Mouse (Mus musculus): ENCODE results near the gene Spaca4.

Spaca4 gene

DNA sequence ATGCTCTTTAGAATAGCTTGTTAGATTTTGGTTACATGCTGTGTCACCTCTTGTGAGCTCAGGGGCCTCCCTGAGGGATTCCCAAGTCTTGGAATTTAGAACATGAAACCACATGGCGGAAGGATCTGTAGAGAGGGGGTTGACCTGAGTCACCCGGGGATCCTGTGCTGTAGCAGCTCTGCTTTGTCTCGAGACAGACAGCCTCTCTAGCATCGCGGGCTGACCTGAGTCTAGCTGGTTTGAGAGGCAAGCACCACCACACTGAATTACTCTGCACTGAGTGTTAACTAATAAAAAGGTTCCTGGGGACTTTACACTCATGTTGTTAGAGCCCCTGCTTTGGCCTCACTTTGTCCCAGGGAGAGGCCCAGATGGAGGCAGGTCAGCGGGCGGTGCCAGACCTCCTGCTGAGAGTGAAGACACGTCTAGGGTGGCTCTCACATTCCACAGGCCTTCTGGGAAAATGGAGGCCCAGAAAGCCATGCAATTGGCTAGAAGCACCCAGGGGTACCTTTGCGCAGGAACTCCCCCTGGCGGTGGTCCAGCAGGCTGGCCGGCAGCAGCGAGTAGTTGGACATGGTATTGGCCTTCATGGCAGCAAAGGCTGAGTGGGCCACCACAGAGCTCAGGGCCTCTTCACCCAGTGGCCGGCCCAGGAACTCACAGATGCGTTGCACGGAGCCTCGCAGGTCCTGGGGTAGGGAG is 5.3 kb upstream of the Spaca4 start:
- intact Hi-C loops (cut with DNase I) = no loop called here

DNA sequence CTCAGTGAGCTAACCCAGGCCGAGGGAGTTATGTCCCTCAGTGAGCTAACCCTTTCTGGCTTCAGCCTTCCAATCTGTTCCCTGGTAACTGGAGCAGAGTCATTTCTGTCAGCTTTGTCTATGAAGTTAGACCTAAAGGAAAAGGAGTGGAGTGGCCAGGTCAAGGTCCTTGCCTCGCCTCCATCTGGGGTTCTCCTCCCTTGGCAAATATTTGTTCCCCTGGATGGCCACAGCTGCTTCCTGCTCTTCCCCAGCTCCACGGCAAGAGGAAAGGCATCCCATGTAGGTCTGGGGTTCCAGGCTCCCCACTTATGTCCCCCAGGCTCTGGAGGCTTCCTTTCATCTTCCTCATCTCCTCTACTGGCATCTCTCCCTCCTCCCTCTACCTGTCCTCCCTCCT is 2.0 kb upstream of the Spaca4 start:
- intact Hi-C loops (cut with DNase I) = no loop called here

DNA sequence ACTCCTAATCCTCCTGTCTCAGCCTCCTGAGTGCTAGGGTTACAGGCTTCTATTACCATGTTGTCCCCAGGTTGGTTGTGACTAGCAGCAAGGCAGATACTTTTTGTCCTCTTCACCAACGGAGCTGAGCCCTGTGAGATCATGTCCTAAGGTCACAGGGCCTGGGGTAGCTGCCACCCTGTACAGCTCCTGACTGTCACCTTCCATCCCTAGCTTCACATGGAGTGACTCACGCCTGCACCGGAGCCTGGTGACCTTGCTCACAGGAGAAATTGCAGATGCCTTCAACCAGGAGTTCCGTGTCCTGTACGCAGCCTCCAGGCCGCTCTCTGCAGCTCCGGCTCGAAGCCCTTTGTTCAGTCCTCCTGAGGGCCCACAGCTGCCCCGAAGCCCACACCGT is 806 bp upstream of the Spaca4 start:
- intact Hi-C loops (cut with DNase I) = no loop called here

DNA sequence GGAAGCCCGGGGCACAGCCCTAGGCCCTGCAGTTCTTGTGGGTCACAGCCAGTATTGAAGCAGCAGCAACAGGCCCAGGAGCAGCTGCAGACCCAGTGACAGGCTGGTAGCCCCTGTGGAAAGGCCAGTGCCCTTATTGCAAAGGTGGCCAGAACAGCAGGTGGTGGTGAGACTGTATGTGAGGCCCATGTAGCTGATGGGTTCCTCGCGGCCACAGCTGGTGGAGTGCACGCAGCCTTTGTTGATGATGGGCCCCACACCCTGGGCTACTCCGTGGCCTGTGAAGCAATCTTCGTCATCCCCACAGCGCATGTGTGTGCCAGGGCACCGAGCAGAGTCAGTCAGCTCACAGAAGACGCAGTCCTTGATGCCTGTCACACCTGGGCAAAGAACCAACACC is 462 bp downstream of the Spaca4 start:
- intact Hi-C loops (cut with DNase I) = no loop called here

DNA sequence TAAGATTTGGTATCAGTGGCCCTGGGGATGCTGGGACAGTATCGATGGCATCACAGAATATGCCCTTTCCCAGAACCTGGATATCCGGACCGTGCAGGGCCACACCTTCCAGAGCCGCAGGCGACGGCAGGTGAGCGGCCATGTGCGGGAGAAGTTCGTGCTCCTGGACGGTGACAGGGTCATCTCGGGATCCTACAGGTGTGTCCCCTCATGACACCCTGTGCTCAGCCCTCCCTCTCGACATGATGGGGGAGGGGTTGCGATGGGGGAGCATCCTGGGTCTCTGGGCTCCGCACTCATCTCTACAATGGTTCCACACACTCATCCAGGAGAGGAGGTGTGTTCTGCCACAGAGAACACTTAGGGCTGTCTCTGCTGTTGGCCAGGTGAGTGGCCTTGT is 1.8 kb downstream of the Spaca4 start:
- intact Hi-C loops (cut with DNase I) = no loop called here

DNA sequence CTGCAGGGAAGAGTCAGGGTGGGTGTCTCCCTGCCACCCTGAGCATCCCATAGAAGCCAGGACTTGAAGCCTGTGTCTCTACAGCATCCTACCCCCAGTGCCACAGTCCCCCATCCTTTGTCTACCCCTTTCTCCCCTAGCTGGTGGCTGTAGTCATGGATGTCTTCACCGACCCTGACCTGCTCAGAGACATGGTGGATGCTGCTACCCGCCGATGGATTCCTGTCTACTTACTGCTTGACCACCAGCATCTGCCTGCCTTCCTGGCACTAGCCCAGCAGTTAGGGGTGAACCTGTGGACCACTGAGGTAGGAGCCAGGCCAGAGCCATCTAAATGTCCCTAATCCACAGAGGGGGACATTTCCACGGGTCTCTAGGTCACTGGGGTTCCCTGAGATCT is 2.3 kb downstream of the Spaca4 start:
- intact Hi-C loops (cut with DNase I) = no loop called here

DNA sequence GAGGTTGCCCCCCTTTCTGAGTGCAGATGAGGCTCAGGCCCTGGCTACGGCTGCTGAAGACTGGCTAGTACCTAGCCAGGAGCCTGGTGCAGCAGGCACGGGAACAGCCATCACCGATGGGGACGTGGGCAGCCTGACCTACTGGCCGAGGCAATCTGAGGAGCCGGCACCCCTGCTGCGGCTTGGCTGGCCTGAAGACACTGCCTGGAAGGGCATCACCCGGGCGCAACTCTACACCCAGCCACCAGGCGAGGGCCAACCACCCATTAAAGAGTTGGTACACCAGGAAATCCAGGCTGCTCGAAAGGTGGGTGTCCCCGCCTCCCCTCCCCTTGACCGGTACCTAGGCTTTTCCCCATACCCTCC is 3.3 kb downstream of the Spaca4 start:
- intact Hi-C loops (cut with DNase I) = no loop called here

DNA sequence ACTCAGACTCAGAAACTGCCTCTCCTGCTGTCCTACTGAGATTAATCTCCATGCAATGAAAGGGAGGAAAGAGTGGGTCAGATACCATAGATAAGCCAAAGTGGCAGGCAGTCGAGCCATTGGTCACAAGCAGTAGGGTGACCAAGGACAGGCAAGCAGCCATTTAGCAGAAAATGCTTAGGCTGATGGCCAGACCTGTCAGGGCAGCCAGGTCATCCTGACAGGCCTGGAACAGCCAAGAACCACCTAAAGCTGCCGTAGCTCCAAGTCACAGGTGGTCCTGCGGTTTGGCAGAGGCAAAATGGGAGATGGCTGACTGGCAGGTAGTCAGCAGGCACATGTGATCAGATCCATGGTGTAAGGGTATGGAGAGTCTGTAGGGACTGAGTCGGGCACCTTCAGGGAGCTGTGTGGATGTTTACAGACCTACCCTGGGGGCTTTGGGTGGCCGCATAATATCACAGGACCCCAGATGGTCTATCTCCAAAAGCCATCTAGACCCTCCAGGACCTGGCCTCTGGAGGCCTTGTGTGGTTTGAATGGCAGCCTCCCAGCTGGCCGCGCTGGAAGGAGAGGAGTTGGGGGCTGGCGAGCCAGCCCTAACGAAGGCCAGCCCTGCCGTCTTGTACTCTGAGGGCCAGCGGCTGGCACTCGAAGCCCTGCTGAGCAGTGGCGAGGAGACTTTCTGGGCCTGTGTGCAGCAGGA is 3.8 kb downstream of the Spaca4 start:
- intact Hi-C loops (cut with DNase I) = no loop called here

DNA sequence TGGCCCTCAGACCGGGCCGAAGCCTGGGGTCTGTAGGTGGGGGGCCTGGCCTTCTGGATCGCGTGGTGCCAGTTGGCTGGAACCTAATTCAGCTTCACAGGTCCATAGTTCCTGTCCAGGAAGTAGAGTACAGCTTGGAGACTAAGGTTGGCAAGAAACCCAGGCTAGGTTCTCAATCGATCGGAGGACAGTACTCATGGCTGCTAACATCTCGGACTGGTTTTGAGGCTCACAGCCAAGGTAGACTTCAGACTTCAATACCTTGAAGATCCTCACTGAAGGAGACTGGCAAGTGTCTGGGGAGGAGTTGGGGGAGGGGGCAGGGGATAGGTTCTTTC is 4.4 kb downstream of the Spaca4 start:
- intact Hi-C loops (cut with DNase I) = no loop called here

DNA sequence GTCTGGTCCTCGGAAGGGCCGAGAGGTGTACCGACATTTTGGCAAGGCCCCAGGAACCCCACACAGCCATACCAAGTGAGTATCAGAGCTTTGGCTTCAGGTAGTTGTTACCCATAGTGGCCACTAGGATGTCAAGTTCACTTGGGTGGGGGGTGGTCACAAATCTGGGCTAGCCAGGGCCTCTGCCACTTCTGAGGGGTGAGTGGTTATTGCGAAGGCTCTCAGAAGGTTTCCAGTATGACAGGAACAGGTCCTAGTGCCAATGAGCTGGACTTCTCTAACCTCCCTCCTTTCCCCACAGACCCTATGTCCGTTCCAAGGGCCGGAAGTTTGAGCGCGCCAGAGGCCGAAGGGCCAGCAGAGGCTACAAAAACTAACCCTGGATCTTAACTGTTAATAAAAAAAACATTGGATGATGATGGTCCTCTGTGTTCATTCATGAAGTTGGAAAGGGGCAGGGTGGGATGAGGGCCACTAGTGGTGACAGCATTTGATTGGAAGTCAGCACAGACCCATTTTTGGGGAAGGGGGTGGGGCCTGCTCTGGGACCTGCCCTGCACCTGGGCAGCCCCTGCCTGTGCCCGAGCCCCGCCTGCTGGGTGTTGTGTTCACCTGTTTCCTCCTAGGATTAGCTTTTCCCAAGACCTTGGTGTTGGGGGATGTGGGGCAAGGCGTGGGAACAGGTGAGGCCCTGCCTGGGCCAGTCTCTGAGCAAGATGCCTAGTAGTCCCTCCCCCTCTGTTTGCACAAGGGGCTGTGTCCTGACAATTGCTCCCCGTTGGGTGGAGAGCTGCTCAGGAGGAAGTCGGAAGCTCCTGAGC is 5.0 kb downstream of the Spaca4 start, which contains the start of gene Fam83e:
Fam83e (plus strand) TSS at position 800 of the 821 bp plus-strand sequence.
- intact Hi-C loops (cut with DNase I) = no loop called here

DNA sequence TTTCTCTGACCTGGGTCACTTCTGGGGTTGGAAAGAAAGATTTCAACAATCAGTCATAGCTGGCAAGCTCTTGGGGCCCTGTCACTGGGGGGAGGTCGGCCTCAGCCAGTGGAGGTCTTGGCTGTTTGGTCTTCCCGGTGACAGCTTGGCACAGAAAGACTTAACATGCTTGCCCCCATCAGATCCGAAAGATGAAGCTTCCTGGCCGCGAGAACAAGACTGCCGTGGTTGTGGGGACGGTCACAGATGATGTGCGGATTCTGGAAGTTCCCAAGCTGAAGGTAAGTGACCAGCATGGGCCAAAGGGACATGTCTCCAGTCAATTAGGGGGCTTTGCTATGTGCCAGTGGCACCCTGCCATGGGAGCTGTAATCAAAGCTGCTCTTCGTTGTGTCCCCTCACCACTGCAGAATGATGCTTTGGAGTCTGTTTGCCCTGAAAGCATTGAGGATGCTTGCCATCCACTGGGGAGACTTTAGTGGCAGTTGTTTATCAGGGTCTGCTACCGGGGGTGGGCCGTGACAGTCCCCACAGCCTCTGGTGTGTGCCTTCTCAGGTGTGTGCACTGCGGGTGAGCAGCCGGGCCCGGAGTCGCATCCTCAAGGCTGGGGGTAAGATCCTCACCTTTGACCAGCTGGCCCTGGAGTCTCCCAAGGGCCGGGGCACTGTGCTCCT is 5.7 kb downstream of the Spaca4 start:
- intact Hi-C loops (cut with DNase I) = no loop called here

DNA sequence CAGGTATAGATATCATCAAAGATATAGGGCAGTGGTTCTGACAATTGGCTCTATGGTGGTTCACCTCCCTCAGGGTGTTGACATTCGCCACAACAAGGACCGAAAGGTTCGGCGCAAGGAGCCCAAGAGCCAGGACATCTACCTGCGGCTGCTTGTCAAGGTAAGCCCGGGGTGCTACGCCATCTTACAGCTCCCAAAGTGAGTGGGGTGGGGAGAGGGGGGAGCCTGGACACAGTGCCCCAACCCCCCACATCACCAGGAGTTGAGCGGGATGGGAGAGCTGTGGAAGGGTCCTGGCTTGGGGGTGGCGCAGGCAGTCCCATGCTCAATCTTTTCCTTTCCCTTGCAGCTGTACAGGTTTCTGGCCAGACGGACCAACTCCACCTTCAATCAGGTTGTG is 6.4 kb downstream of the Spaca4 start:
- intact Hi-C loops (cut with DNase I) = no loop called here

DNA sequence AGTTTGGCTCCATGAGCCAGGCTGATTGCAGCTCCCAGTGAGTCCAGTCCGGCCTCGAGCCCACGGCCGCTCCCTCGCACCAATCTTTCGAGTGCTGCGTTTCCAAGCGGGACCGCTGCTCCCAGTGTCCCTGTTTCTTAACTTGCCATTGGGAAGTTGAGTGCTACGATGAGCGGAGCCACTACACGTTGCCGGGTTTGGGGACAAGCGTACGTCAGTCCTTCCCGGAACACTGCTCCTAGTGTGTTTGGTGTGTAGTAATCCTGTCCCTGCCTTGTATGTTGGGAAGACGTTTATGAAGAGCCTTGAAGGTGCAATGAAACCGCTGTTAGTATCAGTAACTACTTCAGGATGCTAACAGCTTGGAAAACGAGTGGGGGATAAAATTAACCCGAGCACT is 7.3 kb downstream of the Spaca4 start:
- intact Hi-C loops (cut with DNase I) = no loop called here

DNA sequence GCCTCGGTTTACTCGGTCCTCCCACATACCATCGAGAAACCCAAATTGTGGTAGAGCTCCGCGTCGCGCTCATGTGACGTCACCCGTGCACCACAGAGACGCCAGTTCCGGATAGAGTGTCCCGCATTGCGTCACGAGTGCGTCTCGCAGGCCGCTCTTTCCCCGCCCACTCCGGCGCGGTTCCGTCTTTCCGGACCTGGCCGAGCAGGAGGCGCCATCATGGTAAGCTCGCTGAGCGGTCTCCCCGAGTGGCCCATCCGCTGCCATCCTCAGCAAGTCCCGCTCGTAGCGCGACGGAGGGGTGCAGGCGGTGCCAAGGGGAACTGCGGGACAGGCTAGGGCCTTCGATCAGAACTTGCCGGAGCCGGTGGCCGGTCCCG is 7.7 kb downstream of the Spaca4 start, which contains the start of gene Sphk2:
Sphk2 (minus strand) TSS at position 85 of the 380 bp plus-strand sequence.
- intact Hi-C loops (cut with DNase I) = no loop called here

DNA sequence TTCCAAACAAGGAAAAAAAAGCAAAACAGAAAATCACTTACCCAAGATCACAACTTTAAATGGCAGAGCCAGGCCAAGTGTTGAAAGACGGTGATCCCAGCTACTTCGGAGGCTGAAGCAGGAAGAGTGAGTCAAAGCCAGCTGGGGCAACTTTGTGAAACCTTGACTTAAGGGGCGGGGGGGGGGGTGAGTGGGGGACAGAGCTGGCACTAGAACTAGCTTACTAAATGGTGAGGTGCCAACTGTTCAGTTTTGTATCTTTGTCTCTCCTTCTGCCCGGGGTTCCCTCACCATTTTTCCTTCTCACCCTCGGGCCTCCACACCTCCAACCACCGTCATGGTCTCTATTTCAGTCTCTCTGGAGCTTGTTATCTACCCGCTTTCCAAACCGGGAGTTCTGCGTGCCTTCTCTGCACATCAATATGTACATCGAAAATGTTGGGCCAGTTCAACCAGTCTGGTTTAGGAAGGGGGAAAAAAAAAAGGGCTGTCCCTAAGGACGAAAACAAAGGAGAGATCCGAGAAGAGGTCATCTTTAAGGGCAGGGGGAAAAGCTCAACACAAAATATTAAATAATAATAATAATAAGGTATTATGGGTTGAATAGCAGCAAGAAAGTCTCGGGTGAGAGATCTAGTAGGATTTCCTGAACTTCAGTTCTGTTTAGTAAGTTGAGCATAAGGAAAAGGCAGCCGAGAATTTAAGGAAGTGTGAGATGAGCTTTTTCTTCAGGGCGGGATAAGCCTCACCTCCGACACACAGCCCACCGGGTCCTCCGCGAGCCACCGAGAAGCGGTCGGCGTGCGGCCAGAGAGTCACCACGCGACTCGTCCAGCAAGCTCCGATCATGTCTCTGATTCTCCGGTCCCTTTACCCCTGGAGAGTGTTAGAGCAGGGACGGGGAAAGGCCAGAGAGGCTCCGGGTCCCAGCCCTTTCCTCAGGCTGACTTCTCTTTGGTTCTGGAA is 8.4 kb downstream of the Spaca4 start:
- intact Hi-C loops (cut with DNase I) = no loop called here

DNA sequence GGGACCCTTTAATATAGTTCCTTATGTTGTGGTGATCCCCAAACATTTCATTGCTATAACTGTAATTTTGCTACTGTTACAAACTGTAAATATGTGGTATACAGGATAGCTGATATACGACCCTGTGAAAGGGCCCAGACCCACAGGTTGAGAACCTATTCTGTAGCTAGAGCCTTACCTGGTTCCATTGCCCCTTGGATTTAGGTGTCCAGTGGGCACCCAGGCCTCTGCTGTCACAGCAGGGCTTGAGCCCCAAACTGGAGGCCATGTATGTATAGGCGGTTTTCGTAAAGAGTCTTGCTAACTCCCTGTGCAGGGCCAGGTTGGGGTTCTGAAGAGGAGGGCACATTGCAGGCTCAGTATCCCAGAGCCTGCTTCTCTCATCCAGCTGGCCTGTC is 9.2 kb downstream of the Spaca4 start:
- intact Hi-C loops (cut with DNase I) = no loop called here

DNA sequence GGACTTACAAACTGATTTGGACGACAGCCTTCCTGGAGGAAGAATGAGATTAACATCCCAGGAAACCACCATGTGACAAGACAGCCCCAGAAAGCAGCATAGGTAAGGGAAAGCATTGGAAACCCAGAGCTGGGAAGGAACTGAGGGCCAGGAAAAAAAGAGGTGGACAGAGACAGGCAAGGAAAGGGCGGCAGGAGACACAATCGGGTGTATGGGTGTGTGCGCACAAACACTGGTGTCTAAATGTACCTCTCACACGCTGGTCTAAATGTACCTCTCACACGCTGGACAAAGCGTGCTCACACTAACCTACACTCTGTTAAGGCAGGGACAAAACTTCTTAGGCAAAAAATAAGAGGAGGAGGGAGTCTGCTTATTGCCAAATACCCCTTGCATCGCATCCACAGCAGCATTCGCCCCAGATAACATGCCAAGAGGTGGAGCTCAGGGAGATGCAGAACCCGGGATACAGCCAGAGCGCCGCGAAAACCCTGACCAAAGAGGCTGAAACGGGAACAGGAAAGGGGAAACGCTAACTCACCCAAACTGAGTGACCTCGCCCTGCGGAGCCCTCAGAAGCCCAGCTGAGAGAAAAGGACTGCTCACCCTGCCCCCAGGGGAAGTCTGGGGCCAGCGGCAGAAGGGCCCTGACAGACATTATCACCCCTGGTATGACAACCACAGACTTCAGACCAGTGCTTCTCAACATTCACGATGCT is 9.7 kb downstream of the Spaca4 start:
- intact Hi-C loops (cut with DNase I) = no loop called here

DNA sequence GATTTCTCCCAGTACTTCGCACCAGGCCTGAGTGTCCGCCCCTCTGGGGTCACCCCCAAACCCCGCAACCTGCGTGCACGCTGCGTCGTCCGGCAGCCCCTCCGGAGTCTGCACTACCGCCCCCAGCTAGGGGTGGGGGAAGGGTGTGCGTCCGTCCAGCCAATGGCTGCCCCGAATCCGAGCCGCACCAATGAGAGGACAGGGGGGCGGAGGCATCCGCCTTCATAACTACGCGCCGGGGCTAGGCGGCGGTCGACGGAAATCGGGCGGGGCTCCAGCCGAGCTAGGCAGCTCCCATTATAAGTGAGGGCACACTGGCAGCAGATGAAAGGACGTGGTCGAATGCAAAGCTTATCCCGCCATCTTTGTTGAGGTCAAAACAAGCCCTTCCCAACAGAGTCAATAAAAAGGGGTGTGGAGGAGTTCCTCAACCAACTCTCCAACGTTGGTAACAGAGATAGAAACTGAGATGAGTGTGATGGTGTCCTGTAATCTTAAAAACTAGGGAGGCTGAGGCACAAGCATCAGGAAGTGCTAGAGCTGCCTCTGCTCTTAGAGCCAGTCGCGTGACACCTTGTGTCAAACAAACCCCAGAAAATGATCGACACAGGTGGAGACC is 10.4 kb downstream of the Spaca4 start, which contains the start of gene Rpl18:
Rpl18 (plus strand) TSS at position 368 of the 619 bp plus-strand sequence.
- intact Hi-C loops (cut with DNase I) = no loop called here

DNA sequence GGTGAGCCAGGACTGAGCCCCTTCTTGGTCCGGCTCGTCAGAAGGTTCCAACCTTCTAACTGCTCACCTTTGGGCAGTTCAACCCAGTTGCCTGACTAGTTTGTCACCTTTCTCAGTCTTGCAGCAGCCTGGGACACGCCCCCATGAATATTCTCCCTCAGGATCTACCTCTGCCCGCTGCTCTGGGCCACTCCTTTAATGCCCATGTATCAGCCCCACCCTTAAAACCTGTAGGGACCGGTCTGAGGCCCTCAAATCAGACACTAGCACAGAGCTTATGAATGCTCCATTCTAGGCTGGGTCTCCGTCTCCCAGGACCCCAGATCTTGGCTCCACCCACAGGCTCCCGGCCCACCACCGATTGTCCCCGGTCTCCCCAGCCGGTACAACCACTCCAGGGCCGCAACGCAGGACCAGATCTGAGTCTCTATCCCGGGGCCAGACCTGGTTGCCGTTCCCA is 11.0 kb downstream of the Spaca4 start:
- intact Hi-C loops (cut with DNase I) = no loop called here

Measured in adrenal gland (tissue).